Mouse (Mus musculus): Measurements from ENCODE around the gene Nedd8. TPM values are rescaled to one million over a fixed set of nuclear protein-coding genes. Genes with fewer than 3 reads are reported as not detected.
A peak's percentile ranks its signal among the peaks of the same experiment; 100 is the strongest.

Nedd8 gene
- polyA plus RNA-seq, 1 experiment, result 222 TPM

GRCm38 (mm10) chr14:55671486-55671832 lies 465 bp downstream of the Nedd8 start:
- Histone ChIP-seq H3K27ac (ENCODE audit: control insufficient read depth, insufficient read depth, low read depth, low read length) (peak overlapping the region; percentile 100), H3K36me3 (ENCODE audit: control insufficient read depth, insufficient read depth, low read length) (peaks cover 1% of the 10 kb centered on the region; the same call in 1 of the 2 replicates), H3K4me3 (ENCODE audit: control insufficient read depth, low read depth, low read length) (peak overlapping the region; percentile 99), H3K4me1 (ENCODE audit: control insufficient read depth, insufficient read depth, low read length) (no peaks in the 10 kb centered on the region; the same call in 1 of the 2 replicates), H3K27me3 (ENCODE audit: control insufficient read depth, insufficient read depth, low read length) (no peaks in the 10 kb centered on the region)
- TF ChIP-seq CTCF (IDR thresholded peaks at IDR 0.05; ENCODE audit: control insufficient read depth, insufficient read depth, insufficient replicate concordance, low read depth, low read length) (no peak), POLR2A (IDR thresholded peaks at IDR 0.05; ENCODE audit: control insufficient read depth, low read depth, low read length) (no peak)

- peak overlapping the region; percentile 81 for H3K4me3 ChIP-seq (ENCODE audit: control insufficient read depth, low read depth, low read length)
- H3K36me3 ChIP-seq (ENCODE audit: control insufficient read depth, insufficient read depth, low read length), result no peaks in the 10 kb centered on the region; the same call in 1 of the 2 replicates
- H3K27ac ChIP-seq (ENCODE audit: control insufficient read depth, insufficient read depth, low read depth, low read length), result no peak overlapping the region
- H3K27me3 ChIP-seq (ENCODE audit: control insufficient read depth, insufficient read depth, low read length), result no peaks in the 10 kb centered on the region
- peaks cover 5% of the 10 kb centered on the region for H3K4me1 ChIP-seq (ENCODE audit: control insufficient read depth, insufficient read depth, low read length)
- no peak for TF ChIP-seq POLR2A (IDR thresholded peaks at IDR 0.05; ENCODE audit: control insufficient read depth, low read depth, low read length)
- TF ChIP-seq CTCF (IDR thresholded peaks at IDR 0.05; ENCODE audit: control insufficient read depth, insufficient read depth, insufficient replicate concordance, low read depth, low read length), result no peak
These were observed 11.3 kb downstream of the Nedd8 start for GRCm38 (mm10) chr14:55660636-55661035.

- Histone ChIP-seq H3K27ac (ENCODE audit: control insufficient read depth, insufficient read depth, low read depth, low read length) (peak within 1 kb of the TSS; percentile 32), H3K4me1 (ENCODE audit: control insufficient read depth, insufficient read depth, low read length) (peaks cover 5% of the 10 kb centered on the region), H3K4me3 (ENCODE audit: control insufficient read depth, low read depth, low read length) (peak within 1 kb of the TSS; percentile 81), H3K27me3 (ENCODE audit: control insufficient read depth, insufficient read depth, low read length) (no peaks in the 10 kb centered on the region), H3K36me3 (ENCODE audit: control insufficient read depth, insufficient read depth, low read length) (no peaks in the 10 kb centered on the region; the same call in 1 of the 2 replicates)
- TF ChIP-seq POLR2A (IDR thresholded peaks at IDR 0.05; ENCODE audit: control insufficient read depth, low read depth, low read length) (peak; percentile 36; the same call in 1 of the 2 replicates), CTCF (IDR thresholded peaks at IDR 0.05; ENCODE audit: control insufficient read depth, insufficient read depth, insufficient replicate concordance, low read depth, low read length) (peak; percentile 43; the same call in 1 of the 2 replicates)
These were observed 11.9 kb downstream of the Nedd8 start, which contains the start of gene Mdp1 for GRCm38 (mm10) chr14:55659960-55660573. TSS of gene Mdp1 (minus strand) at chr14:55660508.

- H3K4me1 ChIP-seq (ENCODE audit: control insufficient read depth, insufficient read depth, low read length), result peaks cover 5% of the 10 kb centered on the region
- H3K27me3 ChIP-seq (ENCODE audit: control insufficient read depth, insufficient read depth, low read length), result no peaks in the 10 kb centered on the region
- no peak for TF ChIP-seq CTCF (IDR thresholded peaks at IDR 0.05; ENCODE audit: control insufficient read depth, insufficient read depth, insufficient replicate concordance, low read depth, low read length)
- no peaks in the 10 kb centered on the region; the same call in 1 of the 2 replicates for H3K36me3 ChIP-seq (ENCODE audit: control insufficient read depth, insufficient read depth, low read length)
- H3K4me3 ChIP-seq (ENCODE audit: control insufficient read depth, low read depth, low read length), result no peak overlapping the region
- no peak overlapping the region for H3K27ac ChIP-seq (ENCODE audit: control insufficient read depth, insufficient read depth, low read depth, low read length)
These were observed 13.9 kb downstream of the Nedd8 start for GRCm38 (mm10) chr14:55658011-55658410.

- H3K4me1 ChIP-seq (ENCODE audit: control insufficient read depth, insufficient read depth, low read length), result peaks cover 5% of the 10 kb centered on the region
- H3K27ac ChIP-seq (ENCODE audit: control insufficient read depth, insufficient read depth, low read depth, low read length), result no peak overlapping the region
- no peaks in the 10 kb centered on the region for H3K36me3 ChIP-seq (ENCODE audit: control insufficient read depth, insufficient read depth, low read length)
- H3K4me3 ChIP-seq (ENCODE audit: control insufficient read depth, low read depth, low read length), result no peak overlapping the region
- no peak for TF ChIP-seq CTCF (IDR thresholded peaks at IDR 0.05; ENCODE audit: control insufficient read depth, insufficient read depth, insufficient replicate concordance, low read depth, low read length)
- no peak for TF ChIP-seq POLR2A (IDR thresholded peaks at IDR 0.05; ENCODE audit: control insufficient read depth, low read depth, low read length)
- no peaks in the 10 kb centered on the region for H3K27me3 ChIP-seq (ENCODE audit: control insufficient read depth, insufficient read depth, low read length)
These were observed 15.0 kb downstream of the Nedd8 start for GRCm38 (mm10) chr14:55656935-55657334.

- Histone ChIP-seq H3K36me3 (ENCODE audit: control insufficient read depth, insufficient read depth, low read length) (no peaks in the 10 kb centered on the region), H3K4me3 (ENCODE audit: control insufficient read depth, low read depth, low read length) (peak overlapping the region; percentile 82), H3K27me3 (ENCODE audit: control insufficient read depth, insufficient read depth, low read length) (no peaks in the 10 kb centered on the region), H3K27ac (ENCODE audit: control insufficient read depth, insufficient read depth, low read depth, low read length) (no peak overlapping the region), H3K4me1 (ENCODE audit: control insufficient read depth, insufficient read depth, low read length) (no peaks in the 10 kb centered on the region)
- TF ChIP-seq CTCF (IDR thresholded peaks at IDR 0.05; ENCODE audit: control insufficient read depth, insufficient read depth, insufficient replicate concordance, low read depth, low read length) (no peak), POLR2A (IDR thresholded peaks at IDR 0.05; ENCODE audit: control insufficient read depth, low read depth, low read length) (no peak)
These were observed 20.4 kb downstream of the Nedd8 start for GRCm38 (mm10) chr14:55651528-55651927.

- H3K27me3 ChIP-seq (ENCODE audit: control insufficient read depth, insufficient read depth, low read length), result no peaks in the 10 kb centered on the region
- TF ChIP-seq POLR2A (IDR thresholded peaks at IDR 0.05; ENCODE audit: control insufficient read depth, low read depth, low read length), result peak; percentile 24; the same call in 1 of the 2 replicates
- TF ChIP-seq CTCF (IDR thresholded peaks at IDR 0.05; ENCODE audit: control insufficient read depth, insufficient read depth, insufficient replicate concordance, low read depth, low read length), result no peak
- H3K4me3 ChIP-seq (ENCODE audit: control insufficient read depth, low read depth, low read length), result peak within 1 kb of the TSS; percentile 82
- no peak within 1 kb of the TSS for H3K27ac ChIP-seq (ENCODE audit: control insufficient read depth, insufficient read depth, low read depth, low read length)
- no peaks in the 10 kb centered on the region for H3K36me3 ChIP-seq (ENCODE audit: control insufficient read depth, insufficient read depth, low read length)
- peaks cover 1% of the 10 kb centered on the region; the same call in 1 of the 2 replicates for H3K4me1 ChIP-seq (ENCODE audit: control insufficient read depth, insufficient read depth, low read length)
These were observed 22.0 kb downstream of the Nedd8 start, which contains the start of gene Tssk4 for GRCm38 (mm10) chr14:55649884-55650283. TSS of gene Tssk4 (plus strand) at chr14:55650184.
